Mouse (Mus musculus): ENCODE results near the gene Dlk2.

Gene Dlk2

GRCm38 (mm10) chr17:46322046-46322823 lies 25.0 kb downstream of the Dlk2 start:
- no peak for DNase-seq (ENCODE audit: low spot score)

- DNase-seq (ENCODE audit: low spot score): no peak
These were observed 30.2 kb downstream of the Dlk2 start for GRCm38 (mm10) chr17:46327413-46327905.

GRCm38 (mm10) chr17:46327906-46328534 lies 30.8 kb downstream of the Dlk2 start, which contains the start of gene Abcc10:
TSS of gene Abcc10 (minus strand) at chr17:46328352.
- DNase-seq (ENCODE audit: low spot score): peak; percentile 89

- no peak for DNase-seq (ENCODE audit: low spot score)
These were observed 31.5 kb downstream of the Dlk2 start for GRCm38 (mm10) chr17:46328723-46329122.

GRCm38 (mm10) chr17:46336475-46336874 lies 39.3 kb downstream of the Dlk2 start:
- no peak for DNase-seq (ENCODE audit: low spot score)

- no peak for DNase-seq (ENCODE audit: low spot score)
These were observed 44.0 kb downstream of the Dlk2 start for GRCm38 (mm10) chr17:46341208-46341607.

GRCm38 (mm10) chr17:46351026-46351700 lies 53.9 kb downstream of the Dlk2 start:
- DNase-seq (ENCODE audit: low spot score): no peak

Measured in ovary, postnatal 14 days (tissue).